Mouse (Mus musculus) right cerebral cortex, postnatal 36 days (tissue): ENCODE results near the gene Txlna.

Experiments used
- DNase-seq, 2 experiments: peaks; one replicate each; pipeline ENCODE4 v3.0.0; 2022; ENCODE audit warnings: low spot score in 2 of 2, mixed read lengths in 1 of 2

The Txlna gene

GRCm38 (mm10) chr4:129625029-129625370, 15.9 kb downstream of the Txlna start:
- peak; percentile 56 to 67 for DNase-seq

DNA sequence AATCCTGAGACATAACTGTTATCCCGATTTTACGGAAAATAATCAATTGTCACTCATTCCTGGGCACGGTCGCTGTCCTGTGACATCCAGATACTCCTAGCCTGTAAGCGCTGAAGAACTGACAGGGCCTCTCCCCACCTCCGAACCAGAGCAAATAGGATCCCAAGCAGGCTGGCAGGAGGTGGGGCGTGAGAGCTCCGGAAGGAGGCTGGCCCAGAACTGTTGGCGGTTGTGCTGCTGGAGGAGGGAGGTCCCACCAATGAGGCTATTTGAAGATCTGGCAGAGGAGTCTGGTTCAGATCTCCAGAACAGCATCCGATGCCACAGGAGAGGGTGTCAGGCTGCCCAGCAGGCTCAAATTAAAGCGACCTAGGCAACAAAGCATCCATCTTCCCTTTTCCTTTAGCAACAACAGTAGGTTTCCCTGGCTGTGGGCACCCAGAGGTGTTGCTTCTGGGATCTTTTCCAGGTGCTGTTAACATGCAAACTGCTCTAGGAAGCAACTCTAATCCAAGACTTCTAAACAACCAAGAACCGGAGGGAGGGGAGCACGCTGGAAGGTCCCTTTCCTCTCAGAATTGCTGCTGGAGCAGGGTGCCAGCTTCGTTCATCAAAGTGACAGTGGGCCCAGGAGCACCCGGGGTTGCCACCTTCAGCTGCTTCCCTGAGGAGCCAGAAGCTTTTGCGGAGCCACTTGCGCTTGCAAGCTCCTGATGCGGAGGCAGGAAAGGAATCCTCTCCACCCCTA, 16.4 kb downstream of the Txlna start:
- peak; percentile 86 to 94 for DNase-seq

- DNase-seq = peak in 1 of 2 experiments; percentile 65
These were observed 17.2 kb downstream of the Txlna start, which contains the start of gene Ccdc28b for GRCm38 (mm10) chr4:129623681-129624091. TSS of gene Ccdc28b (minus strand) at chr4:129623947.

DNA sequence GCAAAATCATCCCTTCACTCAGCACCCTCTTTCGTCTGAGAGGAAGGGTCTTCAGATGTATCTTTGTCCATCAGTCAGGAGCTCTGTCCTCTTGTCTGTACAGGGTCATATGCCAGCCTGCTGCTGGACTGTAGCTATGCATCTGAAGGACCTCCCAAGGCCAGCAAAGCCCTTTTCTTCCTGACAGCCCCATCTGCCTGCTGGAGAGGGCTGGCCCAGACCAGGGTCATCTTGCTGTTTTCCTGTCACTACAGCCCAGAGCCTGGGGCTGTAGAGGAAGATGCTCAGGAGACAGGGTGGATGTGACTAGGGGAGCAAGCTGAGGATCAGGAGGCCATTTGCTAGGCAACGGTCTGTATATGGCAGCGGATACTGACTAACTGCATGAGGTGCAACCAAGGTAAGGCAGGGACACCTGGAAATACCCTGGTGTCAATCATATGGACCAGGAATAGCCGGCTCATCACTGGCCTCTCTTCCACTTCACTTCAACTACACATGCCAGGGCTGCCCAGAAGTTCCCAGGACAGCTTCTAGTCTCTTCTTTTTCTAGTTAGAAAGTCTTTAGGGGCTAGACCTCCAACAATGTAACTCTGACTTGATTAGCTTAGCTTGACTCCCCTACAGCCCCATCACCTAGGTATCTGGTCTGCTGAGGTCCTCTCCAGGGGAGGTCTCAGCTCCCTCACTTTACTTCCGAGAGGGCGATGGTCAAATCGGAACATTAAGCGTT, 17.9 kb downstream of the Txlna start:
- DNase-seq = no peak

DNA sequence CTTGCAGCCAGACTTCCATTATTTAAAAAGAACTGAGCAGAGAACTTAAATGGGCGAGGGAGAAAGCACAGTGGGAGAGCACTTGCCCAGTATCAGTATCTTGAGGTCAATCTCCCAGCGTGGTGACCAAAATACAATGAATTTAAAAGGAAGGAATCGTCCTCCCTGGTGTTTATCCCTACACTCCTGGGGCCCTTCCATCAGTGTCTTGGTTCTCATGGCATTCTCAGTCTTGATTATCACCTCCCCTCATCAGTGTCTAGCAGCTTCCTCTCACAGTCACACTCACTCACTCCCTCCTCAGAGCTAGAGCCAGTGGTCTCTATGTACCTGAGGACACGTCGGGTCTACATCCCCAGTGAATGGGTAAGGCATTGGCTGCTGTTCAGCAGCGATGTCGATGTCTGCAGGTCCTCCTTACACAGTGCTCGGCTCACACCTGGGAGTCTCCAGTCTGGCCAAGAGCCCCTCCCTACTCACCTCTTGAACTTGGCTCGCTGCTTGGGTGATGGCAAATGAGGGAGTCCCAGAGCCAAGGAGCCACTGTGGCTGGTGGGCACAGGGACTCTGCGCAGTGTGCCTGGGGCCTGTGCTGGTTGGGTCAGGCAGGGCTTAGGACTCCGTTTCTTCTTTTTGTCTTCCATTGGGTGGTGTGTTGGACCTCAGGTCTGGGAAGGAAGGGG, 18.6 kb downstream of the Txlna start:
- no peak for DNase-seq

- no peak for DNase-seq
These were observed 19.5 kb downstream of the Txlna start for GRCm38 (mm10) chr4:129621283-129621841.

DNA sequence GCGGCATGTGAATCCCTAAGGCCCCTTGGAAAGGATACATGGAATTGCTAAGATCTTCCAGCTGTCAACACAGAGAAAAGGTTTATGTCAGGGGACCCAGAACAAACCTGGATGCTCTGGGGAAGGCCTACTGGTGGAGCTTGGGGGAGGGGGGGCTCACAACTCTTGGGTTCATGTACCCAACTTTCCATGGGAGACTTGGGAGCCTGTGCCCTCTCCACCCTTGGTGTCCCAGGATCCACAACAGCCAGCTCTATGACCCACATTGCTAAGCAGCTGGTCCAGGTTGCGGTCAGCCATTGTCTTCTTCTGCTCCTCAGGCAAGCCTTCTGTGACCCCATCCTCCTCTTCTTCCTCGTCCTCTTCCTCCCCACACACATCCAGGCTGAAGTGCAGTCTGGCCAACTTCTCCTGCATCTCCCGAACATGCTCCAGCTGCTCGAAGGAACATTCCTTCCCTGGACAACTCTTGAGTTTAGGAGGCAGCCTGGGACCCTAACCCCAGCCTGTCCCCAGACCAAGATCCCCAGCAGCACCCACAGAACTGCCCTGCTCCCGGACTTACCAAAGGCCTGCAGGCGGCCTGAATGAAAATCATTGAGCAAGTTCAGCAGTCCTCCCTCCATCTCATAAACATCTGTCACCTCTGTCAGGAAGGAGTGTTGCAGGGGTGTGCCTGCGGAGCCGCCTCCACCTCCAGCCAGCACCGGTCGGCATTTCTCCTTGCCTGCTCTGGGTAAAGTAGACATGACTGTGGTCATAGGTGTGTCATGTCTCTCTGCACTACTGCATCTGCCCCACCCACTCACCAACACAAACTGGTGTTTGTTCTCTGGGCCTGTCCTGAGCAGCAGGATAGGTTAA, 20.2 kb downstream of the Txlna start:
- DNase-seq = no peak

GRCm38 (mm10) chr4:129618786-129619691, 21.8 kb downstream of the Txlna start, which contains the start of gene Iqcc:
TSS of gene Iqcc (minus strand) at chr4:129619099.
- peak; percentile 95 to 96 for DNase-seq

GRCm38 (mm10) chr4:129618031-129618430, 22.8 kb downstream of the Txlna start:
- no peak for DNase-seq

DNA sequence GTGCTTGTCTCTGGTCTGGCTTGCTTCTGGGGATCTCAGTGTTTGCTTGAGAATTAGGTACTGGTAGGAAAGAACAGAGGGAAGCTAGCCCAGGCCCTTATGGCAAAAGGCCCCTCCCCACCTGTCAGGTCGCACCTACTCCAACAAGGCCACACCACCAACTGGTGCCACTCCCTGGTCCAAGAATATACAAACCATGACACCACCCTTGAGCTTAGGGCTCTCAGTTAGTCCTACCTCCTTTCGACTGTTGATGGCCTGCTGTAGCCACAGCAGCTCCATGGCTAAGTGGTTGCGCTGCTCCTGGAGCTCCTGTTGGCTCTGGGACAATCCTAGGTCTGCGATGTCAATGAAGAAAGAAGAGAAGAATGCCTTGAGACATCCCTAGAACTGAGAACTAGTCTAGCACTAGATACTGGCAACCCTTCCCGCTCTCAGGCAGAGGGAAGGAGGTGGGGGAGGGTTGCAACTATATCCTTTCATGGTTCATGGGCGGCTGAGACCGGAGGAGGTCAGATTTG, 23.7 kb downstream of the Txlna start:
- no peak for DNase-seq

- DNase-seq = no peak
These were observed 24.2 kb downstream of the Txlna start for GRCm38 (mm10) chr4:129616631-129617030.

- DNase-seq = no peak
These were observed 25.0 kb downstream of the Txlna start for GRCm38 (mm10) chr4:129615801-129616290.

GRCm38 (mm10) chr4:129614093-129614492, 26.8 kb downstream of the Txlna start, which contains the start of gene Dcdc2b:
TSS of gene Dcdc2b (minus strand) at chr4:129614257.
- DNase-seq = no peak

DNA sequence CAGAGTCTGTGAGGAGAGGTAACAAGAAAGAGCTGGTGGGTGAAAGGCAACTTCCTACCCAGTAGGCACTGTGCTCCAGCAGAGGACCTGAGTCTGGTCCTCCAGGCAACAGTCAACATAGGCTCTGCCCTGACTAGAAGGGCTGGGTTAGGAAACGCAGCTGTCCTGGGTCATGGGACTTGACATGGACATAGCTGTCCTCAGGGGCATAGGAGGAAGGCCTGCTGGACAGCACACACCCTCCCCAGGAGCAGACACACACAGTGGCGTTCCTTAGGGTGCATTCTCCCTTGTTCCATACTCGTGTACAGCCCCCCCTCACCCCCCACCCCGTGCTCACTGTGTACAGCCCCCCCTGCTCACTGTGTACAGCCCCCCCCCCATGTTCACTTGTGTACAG, 30.4 kb downstream of the Txlna start:
- DNase-seq = no peak

- no peak for DNase-seq
These were observed 30.8 kb downstream of the Txlna start for GRCm38 (mm10) chr4:129610026-129610425.

DNA sequence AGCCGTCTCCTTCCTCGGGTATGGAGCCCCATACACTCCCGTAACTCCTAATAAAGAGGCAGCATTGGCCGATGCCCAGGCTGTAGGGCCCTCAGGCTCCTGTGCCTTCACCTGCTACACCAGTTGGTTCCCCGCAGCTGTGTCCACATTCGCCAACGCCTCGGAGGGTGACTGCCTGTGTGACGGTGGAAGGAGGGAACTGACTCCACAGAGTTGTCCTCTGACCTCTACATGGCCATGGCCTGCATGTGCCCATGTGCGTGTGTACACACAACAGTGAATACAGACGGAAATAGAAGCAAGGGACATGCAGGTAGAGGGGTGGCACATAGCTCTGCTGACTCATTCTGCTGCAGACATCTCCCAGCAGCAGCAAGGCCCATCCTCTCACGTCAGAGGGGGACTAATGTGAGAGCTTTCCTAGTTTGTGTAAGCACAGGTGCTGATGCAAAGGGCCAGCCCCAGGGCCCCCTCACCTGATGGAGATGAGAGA, 31.7 kb downstream of the Txlna start:
- no peak for DNase-seq

- peak; percentile 55 to 75 for DNase-seq
These were observed 32.3 kb downstream of the Txlna start for GRCm38 (mm10) chr4:129608426-129609025.

DNA sequence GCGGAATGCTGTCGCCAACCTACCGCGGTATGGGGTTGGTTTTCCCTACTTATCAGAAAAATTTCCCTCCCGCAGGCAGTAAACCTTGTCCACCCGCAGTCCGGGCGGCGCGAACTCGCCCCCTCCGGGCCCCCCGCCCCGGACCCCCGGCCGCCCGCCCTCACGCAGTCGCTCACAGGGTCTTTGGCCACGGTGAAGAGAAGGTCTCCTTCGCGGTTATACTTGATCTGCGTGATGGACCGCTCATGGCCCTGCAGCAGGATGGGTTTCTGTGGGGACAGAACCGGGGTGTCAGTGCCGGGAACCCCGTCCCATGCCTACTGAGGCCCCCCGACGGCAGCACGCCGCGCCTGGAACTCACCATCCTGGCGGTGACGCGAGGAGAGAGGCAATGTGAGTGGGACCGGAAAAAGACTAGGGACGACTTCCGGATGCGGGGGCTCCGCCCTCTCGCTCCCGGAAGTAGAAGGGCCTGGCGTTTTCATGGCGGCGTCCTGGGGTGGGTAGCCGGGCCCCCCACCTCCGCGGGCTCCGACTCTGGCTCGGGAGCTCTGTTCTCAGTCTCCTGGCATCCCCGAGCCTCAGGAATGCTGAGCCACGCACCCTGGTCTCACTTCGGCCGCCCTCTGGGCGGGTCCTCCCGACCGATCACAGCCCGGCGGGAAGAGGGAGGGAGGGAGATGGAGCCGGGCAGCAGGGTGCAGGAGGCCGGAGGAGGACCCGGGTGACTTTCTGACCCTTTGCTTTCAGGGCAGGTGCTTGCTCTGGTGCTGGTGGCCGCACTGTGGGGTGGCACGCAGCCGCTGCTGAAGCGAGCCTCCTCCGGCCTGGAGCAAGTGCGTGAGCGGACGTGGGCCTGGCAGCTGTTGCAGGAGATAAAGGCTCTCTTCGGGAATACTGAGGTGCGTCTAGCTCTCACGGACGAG, 40.4 kb downstream of the Txlna start, which contains the start of the genes Eif3i and Tmem234:
Gene Eif3i (minus strand): TSS at position 416 of the 926 bp plus-strand sequence.
Gene Tmem234 (plus strand): TSS at position 436 of the 926 bp plus-strand sequence.
- DNase-seq = peak; percentile 80 to 82
